19 mouse cellular contexts compared by ENCODE assay signal in genomic region chr16:14122586-14122985, GRCm38 (mm10). TPM values are rescaled to one million over a fixed set of nuclear protein-coding genes. Genes with fewer than 3 reads are reported as not detected.
DNase-seq lines count a peak whose midpoint lies in the region; ATAC-seq and TF ChIP-seq lines count a peak whose summit lies in the region.
"Had no signal": no experiment of that assay in that cellular context is flagged by ENCODE, and none has a peak within 500 bp of the region (broad histone marks: within the 10 kb centered on the region; RNA-seq: fewer than 3 reads in every experiment).

No protein-coding gene starts in this region.

- no peak for TF ChIP-seq POLR2A in lung, adult 2 months (IDR thresholded peaks at IDR 0.05; ENCODE audit: borderline replicate concordance, extremely low read depth, low read depth, low read length)
- TF ChIP-seq POLR2A in MEL (IDR thresholded peaks at IDR 0.05; ENCODE audit: control insufficient read depth in 1 of 2, insufficient read depth in 1 of 2, low read depth in 1 of 2, low read length in 2 of 2, poor library complexity in 1 of 2): no peak

- TF ChIP-seq RAD21 in MEL (IDR thresholded peaks at IDR 0.05; ENCODE audit: low read depth, low read length): peak; percentile 18

- H3K4me2 ChIP-seq in hindbrain, postnatal 0 days (ENCODE audit: low read depth, low read length): no peak overlapping the region
- no peak overlapping the region for H3K4me2 ChIP-seq in hindbrain, embryonic 16.5 days (ENCODE audit: low read length)
- no peak overlapping the region for H3K4me2 ChIP-seq in lung, embryonic 14.5 days
- H3K4me2 ChIP-seq: embryonic facial prominence, embryonic 13.5 days; heart, embryonic 13.5 days; limb, embryonic 12.5 days; liver, embryonic 15.5 days had no signal

- H3K27me3 ChIP-seq in hindbrain, postnatal 0 days (ENCODE audit: insufficient read depth, low read length): no peaks in the 10 kb centered on the region
- no peaks in the 10 kb centered on the region for H3K27me3 ChIP-seq in hindbrain, embryonic 16.5 days (replicated peaks; ENCODE audit: control insufficient read depth, insufficient read depth, low read length)
- no peaks in the 10 kb centered on the region for H3K27me3 ChIP-seq in lung, embryonic 14.5 days (ENCODE audit: insufficient read depth, low read length)
- H3K27me3 ChIP-seq in MEL (ENCODE audit: control insufficient read depth in 1 of 2, insufficient read depth in 2 of 2, low read length in 2 of 2): no peaks in the 10 kb centered on the region
- H3K27me3 ChIP-seq: embryonic facial prominence, embryonic 13.5 days; heart, embryonic 13.5 days; limb, embryonic 12.5 days; liver, embryonic 15.5 days had no signal

- no peak overlapping the region for H3K27ac ChIP-seq in hindbrain, postnatal 0 days
- no peak overlapping the region for H3K27ac ChIP-seq in hindbrain, embryonic 16.5 days (ENCODE audit: low read depth, low read length)
- no peak overlapping the region for H3K27ac ChIP-seq in lung, embryonic 14.5 days (ENCODE audit: low read depth)
- H3K27ac ChIP-seq in MEL (ENCODE audit: control insufficient read depth, low read depth, low read length): no peak overlapping the region
- H3K27ac ChIP-seq in macrophage: peak overlapping the region; percentile 65
- H3K27ac ChIP-seq: embryonic facial prominence, embryonic 13.5 days; heart, embryonic 13.5 days; limb, embryonic 12.5 days; liver, embryonic 15.5 days had no signal

- TF ChIP-seq EP300 in MEL (IDR thresholded peaks at IDR 0.05; ENCODE audit: low read depth in 1 of 2, low read length in 2 of 2): no peak

- H3K79me2 ChIP-seq in MEL (ENCODE audit: control insufficient read depth, insufficient read depth, low read length, poor library complexity): no peaks in the 10 kb centered on the region
- H3K79me2 ChIP-seq in macrophage (ENCODE audit: inconsistent target): peaks cover 8% of the 10 kb centered on the region; the same call in 1 of the 2 replicates

- DNase-seq in hindbrain, postnatal 0 days (ENCODE audit: low spot score): no peak
- no peak for DNase-seq in lung, embryonic 14.5 days
- DNase-seq in lung, adult 2 months: no peak
- no peak for DNase-seq in MEL (ENCODE audit: low read depth, low spot score)
- DNase-seq in natural killer cell, adult 2 months (ENCODE audit: low spot score in 2 of 2): no peak
- DNase-seq in kidney, adult 11 months: no peak
- DNase-seq: B cell, adult 2 months; cerebellum, adult 9-10 months; heart, postnatal 4 days; kidney, adult 9 months; kidney, postnatal 36 days; thymus, postnatal 14 days had no signal

- no peaks in the 10 kb centered on the region for H3K4me1 ChIP-seq in hindbrain, postnatal 0 days (ENCODE audit: insufficient read depth, low read length)
- no peaks in the 10 kb centered on the region for H3K4me1 ChIP-seq in hindbrain, embryonic 16.5 days (ENCODE audit: control insufficient read depth, insufficient read depth, low read depth, low read length)
- no peaks in the 10 kb centered on the region for H3K4me1 ChIP-seq in lung, embryonic 14.5 days (ENCODE audit: insufficient read depth)
- no peaks in the 10 kb centered on the region; the same call in 1 of the 2 replicates for H3K4me1 ChIP-seq in lung, adult 2 months (ENCODE audit: control insufficient read depth, insufficient read depth, low read length)
- H3K4me1 ChIP-seq in MEL (ENCODE audit: control insufficient read depth in 1 of 2, insufficient read depth in 2 of 2, low read length in 2 of 2): peaks cover 14 to 17% of the 10 kb centered on the region in 2 experiments
- H3K4me1 ChIP-seq: embryonic facial prominence, embryonic 13.5 days; limb, embryonic 12.5 days; liver, embryonic 15.5 days had no signal

- no peaks in the 10 kb centered on the region for H3K9me3 ChIP-seq in hindbrain, postnatal 0 days (ENCODE audit: low read length)
- H3K9me3 ChIP-seq in hindbrain, embryonic 16.5 days (ENCODE audit: control insufficient read depth, low read length): no peaks in the 10 kb centered on the region
- H3K9me3 ChIP-seq in lung, embryonic 14.5 days (ENCODE audit: low read depth, low read length): no peaks in the 10 kb centered on the region
- H3K9me3 ChIP-seq in MEL (replicated peaks; ENCODE audit: insufficient read depth, low read length): no peaks in the 10 kb centered on the region
- H3K9me3 ChIP-seq: embryonic facial prominence, embryonic 13.5 days; heart, embryonic 13.5 days; limb, embryonic 12.5 days; liver, embryonic 15.5 days had no signal

- no peak for ATAC-seq in hindbrain, postnatal 0 days
- no peak for ATAC-seq in hindbrain, embryonic 16.5 days
- ATAC-seq in lung, embryonic 14.5 days (ENCODE audit: insufficient read depth): no peak
- ATAC-seq: forebrain, embryonic 16.5 days had no signal

- no peak overlapping the region for H3K4me3 ChIP-seq in hindbrain, postnatal 0 days (ENCODE audit: low read length)
- H3K4me3 ChIP-seq in hindbrain, embryonic 16.5 days (ENCODE audit: low read length): no peak overlapping the region
- H3K4me3 ChIP-seq in lung, embryonic 14.5 days (ENCODE audit: low read depth, low read length): no peak overlapping the region
- H3K4me3 ChIP-seq in lung, adult 2 months (replicated peaks; ENCODE audit: extremely low read depth, low read depth, low read length): no peak overlapping the region
- H3K4me3 ChIP-seq in MEL (ENCODE audit: control insufficient read depth in 1 of 2, insufficient read depth in 1 of 2, low read depth in 2 of 2, low read length in 2 of 2): no peak overlapping the region
- H3K4me3 ChIP-seq in macrophage (ENCODE audit: inconsistent target): no peak overlapping the region
- H3K4me3 ChIP-seq: embryonic facial prominence, embryonic 13.5 days; heart, embryonic 13.5 days; limb, embryonic 12.5 days; liver, embryonic 15.5 days had no signal

- H3K36me3 ChIP-seq in hindbrain, postnatal 0 days (ENCODE audit: insufficient read depth, low read length): peaks cover 47% of the 10 kb centered on the region
- peaks cover 34% of the 10 kb centered on the region for H3K36me3 ChIP-seq in hindbrain, embryonic 16.5 days (ENCODE audit: control insufficient read depth, insufficient read depth, low read length)
- peaks cover 75% of the 10 kb centered on the region for H3K36me3 ChIP-seq in lung, embryonic 14.5 days (ENCODE audit: insufficient read depth)
- H3K36me3 ChIP-seq in MEL (ENCODE audit: control insufficient read depth in 1 of 2, insufficient read depth in 2 of 2, low read length in 2 of 2) (peaks cover 7 to 29% of the 10 kb centered on the region in 2 experiments), macrophage (ENCODE audit: inconsistent target) (peaks cover 43% of the 10 kb centered on the region)

- TF ChIP-seq CTCF in hindbrain, postnatal 0 days (IDR thresholded peaks at IDR 0.05; ENCODE audit: low read depth): 0 out of 2 replicates have a peak, but pooled peaks have one; percentile 19
- TF ChIP-seq CTCF in lung, embryonic 14.5 days (IDR thresholded peaks at IDR 0.05; ENCODE audit: low read depth): 0 out of 2 replicates have a peak, but pooled peaks have one; percentile 13
- TF ChIP-seq CTCF in lung, adult 2 months (IDR thresholded peaks at IDR 0.05; ENCODE audit: insufficient read depth, low read length): no peak
- TF ChIP-seq CTCF in MEL (IDR thresholded peaks at IDR 0.05 in 2 of 3, conservative IDR thresholded peaks at IDR 0.05 in 1 of 3; ENCODE audit: control insufficient read depth in 1 of 3, insufficient read depth in 1 of 3, low read depth in 2 of 3, low read length in 3 of 3, poor library complexity in 1 of 3, severe bottlenecking in 1 of 3): peak in 1 of 3 experiments; percentile 15; a peak in 2 of 6 replicates

- H3K9ac ChIP-seq in hindbrain, postnatal 0 days (replicated peaks; ENCODE audit: low read length): no peak overlapping the region
- no peak overlapping the region for H3K9ac ChIP-seq in hindbrain, embryonic 16.5 days (ENCODE audit: low read depth, low read length)
- no peak overlapping the region for H3K9ac ChIP-seq in lung, embryonic 14.5 days
- no peak overlapping the region for H3K9ac ChIP-seq in MEL (ENCODE audit: control insufficient read depth, low read depth, low read length, poor library complexity, severe bottlenecking)
- H3K9ac ChIP-seq: embryonic facial prominence, embryonic 13.5 days; heart, embryonic 13.5 days; limb, embryonic 12.5 days; liver, embryonic 15.5 days had no signal

TF ChIP-seq in MEL, 35 proteins besides CTCF, POLR2A, EP300 and RAD21 (continues in another document):
- no peak for TF ChIP-seq MAZ (IDR thresholded peaks at IDR 0.05; ENCODE audit: low read depth, low read length)
- no peak for TF ChIP-seq NRF1 (IDR thresholded peaks at IDR 0.05; ENCODE audit: insufficient read depth, low read depth, low read length, poor library complexity, severe bottlenecking)

RNA-seq across cellular contexts. Expression of gene Nde1, which starts 40.5 kb away (rescaled TPM):
- total RNA-seq in hindbrain, postnatal 0 days (2014; rRNA removed): 19.4 and 26.5 TPM in 2 replicates
- 25.3 and 28.0 TPM in 2 replicates for polyA plus RNA-seq in hindbrain, postnatal 0 days (2015; fragmentation: Nextera tagmentation; extraction: Ambion mirVana)
- polyA plus RNA-seq in hindbrain, embryonic 16.5 days (2015; fragmentation: Nextera tagmentation; extraction: Ambion mirVana): 28.3 and 32.6 TPM in 2 replicates
- polyA plus RNA-seq in lung, embryonic 14.5 days (2014; fragmentation: Nextera tagmentation; extraction: Ambion mirVana): 157 and 158 TPM in 2 replicates
- polyA plus RNA-seq in lung, adult 2 months (2012; rRNA removed): 39.1 and 39.3 TPM in 2 replicates
- 25.2 and 25.8 TPM in 2 replicates for total RNA-seq in MEL (2012; rRNA removed)
- polyA plus RNA-seq in MEL (2012; ENCODE audit: insufficient read depth in 1 of 2, insufficient read length in 2 of 2, low read depth in 1 of 2, low replicate concordance in 2 of 2, missing spikeins in 1 of 2): 10 to 100 TPM in 1 of 2 experiments, not detected in 1; 42.5 TPM
- total RNA-seq in macrophage (2018; cell fraction: chromatin; rRNA removed): 100 to 1,000 TPM in 7 of 26 experiments, 10 to 100 TPM in 19; 34.3 to 192 (median 72.7) TPM
- 10 to 100 TPM; 19.3 to 33.4 (median 26.2) TPM for total RNA-seq in macrophage (2018; cell fraction: cytosol; rRNA removed)
- 100 to 1,000 TPM in 1 of 26 experiments, 10 to 100 TPM in 25; 17.0 to 132 (median 39.4) TPM for total RNA-seq in macrophage (2018; cell fraction: nucleus; rRNA removed)
- polyA plus RNA-seq in macrophage (2018): 29.3 to 47.9 TPM (median 40.1 TPM) in 3 replicates

RNA-seq across cellular contexts. Expression of gene Marf1, which starts 40.6 kb away (rescaled TPM):
- 21.1 and 22.8 TPM in 2 replicates for total RNA-seq in hindbrain, postnatal 0 days (2014; rRNA removed)
- 7.7 and 8.0 TPM in 2 replicates for polyA plus RNA-seq in hindbrain, postnatal 0 days (2015; fragmentation: Nextera tagmentation; extraction: Ambion mirVana)
- 12.3 and 13.1 TPM in 2 replicates for polyA plus RNA-seq in hindbrain, embryonic 16.5 days (2015; fragmentation: Nextera tagmentation; extraction: Ambion mirVana)
- 16.4 and 17.3 TPM in 2 replicates for polyA plus RNA-seq in lung, embryonic 14.5 days (2014; fragmentation: Nextera tagmentation; extraction: Ambion mirVana)
- polyA plus RNA-seq in lung, adult 2 months (2012; rRNA removed): 12.1 and 15.7 TPM in 2 replicates
- total RNA-seq in MEL (2012; rRNA removed): 8.7 and 9.3 TPM in 2 replicates
- polyA plus RNA-seq in MEL (2012; ENCODE audit: insufficient read depth in 1 of 2, insufficient read length in 2 of 2, low read depth in 1 of 2, low replicate concordance in 2 of 2, missing spikeins in 1 of 2): 10 to 100 TPM in 1 of 2 experiments, not detected in 1; 16.2 TPM
- total RNA-seq in macrophage (2018; cell fraction: chromatin; rRNA removed): 100 to 1,000 TPM; 111 to 697 (median 227) TPM
- 10 to 100 TPM; 18.9 to 44.0 (median 32.8) TPM for total RNA-seq in macrophage (2018; cell fraction: cytosol; rRNA removed)
- total RNA-seq in macrophage (2018; cell fraction: nucleus; rRNA removed): 100 to 1,000 TPM in 23 of 26 experiments, 10 to 100 TPM in 3; 82.4 to 426 (median 148) TPM
- 17.0 to 25.5 TPM (median 17.4 TPM) in 3 replicates for polyA plus RNA-seq in macrophage (2018)
